Comparison of ENCODE assay signal across 25 mouse cellular contexts in the genomic region with DNA sequence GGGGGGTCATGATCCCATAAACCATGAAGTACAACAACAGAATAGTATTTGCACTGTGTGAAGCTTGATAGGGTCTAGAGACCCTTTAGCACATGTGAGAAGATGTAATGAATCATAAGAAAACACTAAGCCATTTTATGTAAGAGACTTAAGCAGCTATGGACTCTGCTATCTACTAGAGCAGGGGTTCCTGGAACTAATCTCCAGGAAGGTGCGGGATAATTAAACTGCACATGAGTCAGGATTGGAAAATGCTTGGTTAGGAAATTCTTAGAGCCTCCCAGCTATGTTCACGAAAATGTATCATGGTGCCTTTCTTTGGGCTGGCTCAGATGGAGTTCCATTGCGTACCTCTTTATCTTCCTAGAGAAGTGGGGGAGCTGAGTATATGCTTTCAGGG. TPM values are rescaled to one million over a fixed set of nuclear protein-coding genes. Genes with fewer than 3 reads are reported as not detected.
DNase-seq lines count a peak whose midpoint lies in the region; ATAC-seq and TF ChIP-seq lines count a peak whose summit lies in the region.
"Had no signal": no experiment of that assay in that cellular context is flagged by ENCODE, and none has a peak within 500 bp of the region (broad histone marks: within the 10 kb centered on the region; RNA-seq: fewer than 3 reads in every experiment).

No protein-coding gene starts in this region.

- no peak overlapping the region for H3K27ac ChIP-seq in intestine, embryonic 15.5 days
- no peak overlapping the region for H3K27ac ChIP-seq in intestine, embryonic 16.5 days (ENCODE audit: low read length)
- peak overlapping the region; percentile 87; the same call in 1 of the 2 replicates for H3K27ac ChIP-seq in liver, embryonic 12.5 days
- H3K27ac ChIP-seq in stomach, postnatal 0 days (replicated peaks), result no peak overlapping the region
- no peak overlapping the region for H3K27ac ChIP-seq in layer of hippocampus, adult 2 months
- H3K27ac ChIP-seq: embryonic facial prominence, embryonic 10.5 days; embryonic facial prominence, embryonic 15.5 days; forebrain, embryonic 12.5 days; heart, adult 2 months; hindbrain, embryonic 10.5 days; hindbrain, embryonic 15.5 days; limb, embryonic 13.5 days; macrophage; midbrain, embryonic 13.5 days; neural tube, embryonic 13.5 days had no signal

- in situ Hi-C loops in Patski (cut with MboI; ENCODE audit: low pct_unique_long_range_greater_than_20kb), result no loop called here

- H3K4me3 ChIP-seq in intestine, embryonic 15.5 days (replicated peaks), result no peak overlapping the region
- no peak overlapping the region for H3K4me3 ChIP-seq in intestine, embryonic 16.5 days (ENCODE audit: low read length)
- H3K4me3 ChIP-seq in liver, embryonic 12.5 days, result no peak overlapping the region
- no peak overlapping the region for H3K4me3 ChIP-seq in stomach, postnatal 0 days (ENCODE audit: low read depth, low read length)
- H3K4me3 ChIP-seq in layer of hippocampus, adult 2 months, result no peak overlapping the region
- H3K4me3 ChIP-seq: embryonic facial prominence, embryonic 10.5 days; embryonic facial prominence, embryonic 15.5 days; forebrain, embryonic 12.5 days; heart, adult 2 months; hindbrain, embryonic 10.5 days; hindbrain, embryonic 15.5 days; limb, embryonic 13.5 days; midbrain, embryonic 13.5 days; neural tube, embryonic 13.5 days had no signal

- H3K9me3 ChIP-seq in intestine, embryonic 15.5 days, result no peaks in the 10 kb centered on the region
- H3K9me3 ChIP-seq in intestine, embryonic 16.5 days (ENCODE audit: control insufficient read depth, low read length), result no peaks in the 10 kb centered on the region
- H3K9me3 ChIP-seq in liver, embryonic 12.5 days (replicated peaks), result no peaks in the 10 kb centered on the region
- no peaks in the 10 kb centered on the region for H3K9me3 ChIP-seq in stomach, postnatal 0 days (ENCODE audit: control insufficient read depth, low read length)
- H3K9me3 ChIP-seq: embryonic facial prominence, embryonic 10.5 days; embryonic facial prominence, embryonic 15.5 days; forebrain, embryonic 12.5 days; hindbrain, embryonic 10.5 days; hindbrain, embryonic 15.5 days; limb, embryonic 13.5 days; midbrain, embryonic 13.5 days; neural tube, embryonic 13.5 days had no signal

- TF ChIP-seq CTCF in Patski (IDR thresholded peaks at IDR 0.05), result no peak
- no peak for TF ChIP-seq CTCF in stomach, postnatal 0 days (IDR thresholded peaks at IDR 0.05; ENCODE audit: low read depth)
- no peak for TF ChIP-seq CTCF in layer of hippocampus, adult 2 months (conservative IDR thresholded peaks at IDR 0.05)

- POLR2A ChIA-PET in Patski (lab: Charles Lee), result interaction anchor here (0.5 to 8.0 kb wide), 8 partner anchors 12 to 471 kb away, joined by 5 to 107 read pairs (median 10); no protein-coding TSS in a partner anchor

- no peak for TF ChIP-seq EP300 in stomach, postnatal 0 days (optimal IDR thresholded peaks at IDR 0.05)

- no peak overlapping the region for H3K9ac ChIP-seq in intestine, embryonic 15.5 days
- H3K9ac ChIP-seq in intestine, embryonic 16.5 days (ENCODE audit: low read depth, low read length), result no peak overlapping the region
- H3K9ac ChIP-seq in liver, embryonic 12.5 days, result no peak overlapping the region
- H3K9ac ChIP-seq in stomach, postnatal 0 days (ENCODE audit: low read length), result no peak overlapping the region
- H3K9ac ChIP-seq: embryonic facial prominence, embryonic 15.5 days; forebrain, embryonic 12.5 days; forebrain, postnatal 0 days; hindbrain, embryonic 15.5 days; limb, embryonic 13.5 days; midbrain, embryonic 13.5 days; neural tube, embryonic 13.5 days had no signal

- 88% methylated on average over 3 of the region's 3 CpGs for WGBS in intestine, embryonic 15.5 days
- 86% methylated on average over 3 of the region's 3 CpGs for whole genome bisulfite sequencing in intestine, embryonic 16.5 days
- WGBS in liver, embryonic 12.5 days (ENCODE audit: insufficient replicate concordance), result 89% methylated on average over 3 of the region's 3 CpGs
- 84% methylated on average over 3 of the region's 3 CpGs for WGBS in stomach, postnatal 0 days

- CTCF ChIA-PET in Patski (lab: Charles Lee), result interaction anchor here (0.9 to 3.9 kb wide), 4 partner anchors 8 to 200 kb away, joined by 3 to 13 read pairs (median 3); no protein-coding TSS in a partner anchor

- no peaks in the 10 kb centered on the region for H3K36me3 ChIP-seq in intestine, embryonic 15.5 days
- no peaks in the 10 kb centered on the region for H3K36me3 ChIP-seq in intestine, embryonic 16.5 days (ENCODE audit: control insufficient read depth, insufficient read depth, low read length)
- no peaks in the 10 kb centered on the region for H3K36me3 ChIP-seq in liver, embryonic 12.5 days
- H3K36me3 ChIP-seq in stomach, postnatal 0 days (ENCODE audit: control insufficient read depth, insufficient read depth, low read length), result no peaks in the 10 kb centered on the region
- H3K36me3 ChIP-seq: embryonic facial prominence, embryonic 10.5 days; embryonic facial prominence, embryonic 15.5 days; forebrain, embryonic 12.5 days; hindbrain, embryonic 10.5 days; hindbrain, embryonic 15.5 days; limb, embryonic 13.5 days; midbrain, embryonic 13.5 days; neural tube, embryonic 13.5 days had no signal

- ATAC-seq in intestine, embryonic 15.5 days, result peak; percentile 18; the same call in 1 of the 2 replicates
- no peak for ATAC-seq in intestine, embryonic 16.5 days
- no peak for ATAC-seq in liver, embryonic 12.5 days
- peak; percentile 65 for ATAC-seq in Patski
- peak; percentile 61 for ATAC-seq in stomach, postnatal 0 days (ENCODE audit: low FRiP score, low TSS enrichment)
- ATAC-seq: forebrain, postnatal 0 days; inflammation-experienced regulatory T-cells, adult 6 months; midbrain, embryonic 13.5 days had no signal

- H3K4me1 ChIP-seq in intestine, embryonic 15.5 days (replicated peaks), result peaks cover 3% of the 10 kb centered on the region; the same call in 1 of the 2 replicates
- peaks cover 7% of the 10 kb centered on the region for H3K4me1 ChIP-seq in intestine, embryonic 16.5 days (ENCODE audit: control insufficient read depth, insufficient read depth, low read length)
- H3K4me1 ChIP-seq in liver, embryonic 12.5 days, result peaks cover 86% of the 10 kb centered on the region
- no peaks in the 10 kb centered on the region for H3K4me1 ChIP-seq in stomach, postnatal 0 days (replicated peaks; ENCODE audit: control insufficient read depth, insufficient read depth)
- H3K4me1 ChIP-seq: forebrain, embryonic 12.5 days; hindbrain, embryonic 15.5 days; neural tube, embryonic 13.5 days had no signal

- H3K4me2 ChIP-seq in intestine, embryonic 15.5 days (replicated peaks), result no peak overlapping the region
- H3K4me2 ChIP-seq in intestine, embryonic 16.5 days (ENCODE audit: low read depth, low read length), result no peak overlapping the region
- no peak overlapping the region for H3K4me2 ChIP-seq in liver, embryonic 12.5 days
- H3K4me2 ChIP-seq in stomach, postnatal 0 days (replicated peaks; ENCODE audit: low read depth), result no peak overlapping the region
- H3K4me2 ChIP-seq: embryonic facial prominence, embryonic 15.5 days; forebrain, embryonic 12.5 days; hindbrain, embryonic 15.5 days; limb, embryonic 13.5 days; midbrain, embryonic 13.5 days; neural tube, embryonic 13.5 days had no signal

- DNase-seq in liver (no peak), Patski (ENCODE audit: low read depth, low spot score) (no peak)
- no peak for DNase-seq in stomach, postnatal 0 days (ENCODE audit: low spot score)
- DNase-seq in layer of hippocampus, adult 2 months (ENCODE audit: low spot score in 2 of 2), result no peak
- DNase-seq: adrenal gland, postnatal 25 days; cerebellum, adult 2 months; cerebellum, postnatal 14 days; forebrain, postnatal 0 days; heart, adult 2 months; heart, postnatal 14 days; lung, adult 2 months; thymus, postnatal 25 days had no signal

- no peaks in the 10 kb centered on the region for H3K27me3 ChIP-seq in intestine, embryonic 15.5 days (replicated peaks)
- H3K27me3 ChIP-seq in intestine, embryonic 16.5 days (replicated peaks; ENCODE audit: control insufficient read depth, insufficient read depth, low read length), result no peaks in the 10 kb centered on the region
- no peaks in the 10 kb centered on the region for H3K27me3 ChIP-seq in liver, embryonic 12.5 days (replicated peaks)
- no peaks in the 10 kb centered on the region for H3K27me3 ChIP-seq in Patski
- H3K27me3 ChIP-seq in stomach, postnatal 0 days (ENCODE audit: control insufficient read depth, insufficient read depth, low read length), result no peaks in the 10 kb centered on the region
- H3K27me3 ChIP-seq: embryonic facial prominence, embryonic 15.5 days; forebrain, embryonic 12.5 days; hindbrain, embryonic 15.5 days; limb, embryonic 13.5 days; neural tube, embryonic 13.5 days had no signal

RNA-seq across cellular contexts. Expression of a gene that starts 35.4 kb away (rescaled TPM):
- polyA plus RNA-seq in intestine, embryonic 15.5 days (2015; fragmentation: Nextera tagmentation; extraction: Ambion mirVana), result 8.6 and 10.0 TPM in 2 replicates
- polyA plus RNA-seq in intestine, embryonic 16.5 days (2015; fragmentation: Nextera tagmentation; extraction: Ambion mirVana), result 5.7 and 8.2 TPM in 2 replicates
- 2.2 and 2.9 TPM in 2 replicates for polyA plus RNA-seq in liver, embryonic 12.5 days (2016; fragmentation: Nextera tagmentation; extraction: Ambion mirVana)
- polyA plus RNA-seq in Patski (2021), result 21.4 TPM
- 7.4 and 8.0 TPM in 2 replicates for polyA plus RNA-seq in stomach, postnatal 0 days (2015; fragmentation: Nextera tagmentation; extraction: Ambion mirVana)
- 100 to 1,000 TPM; 142 to 158 TPM for total RNA-seq in layer of hippocampus, adult 2 months (2021)
- polyA plus RNA-seq: macrophage had no signal

Comparison
In these comparisons a context has a peak if more than half of its experiments do, and no peak if none do; other contexts are left out.
1. ATAC-seq: peak in intestine, embryonic 15.5 days (single experiment), Patski (single experiment) and stomach, postnatal 0 days (single experiment); none in intestine, embryonic 16.5 days (single experiment) and liver, embryonic 12.5 days (single experiment).